Mouse (Mus musculus) midbrain, embryonic 13.5 days (tissue): ENCODE measurements around the gene Olfr690. TPM values are rescaled to one million over a fixed set of nuclear protein-coding genes. Genes with fewer than 3 reads are reported as not detected.
"Not testable (repeated sequence)": the region's sequence is repeated elsewhere in the genome, so short reads cannot be mapped to it uniquely, and the experiment has no call there.

Experiments used
- ATAC-seq: fragments of 200-750 bp; cut with Nextera tagmentation; 2 replicates; pipeline ENCODE4 v1.8.0; 2017; ENCODE audit warnings: mild to moderate bottlenecking, moderate TSS enrichment, moderate library complexity
- H3K27ac ChIP-seq: fragments of 300-500 bp; sonication (generic); 2 replicates; pipeline ENCODE4 v1.5.1; 2015; ENCODE audit warnings: inconsistent platforms, mild to moderate bottlenecking, moderate library complexity
- H3K27me3 ChIP-seq: fragments of 300-500 bp; sonication (generic); 2 replicates; pipeline ENCODE4 v1.6.1; 2015; ENCODE audit warnings: mild to moderate bottlenecking, inconsistent platforms
- H3K36me3 ChIP-seq: fragments of 300-500 bp; sonication (generic); 2 replicates; pipeline ENCODE4 v1.6.1; 2015; ENCODE audit warnings: mild to moderate bottlenecking, inconsistent platforms
- H3K4me1 ChIP-seq: fragments of 300-500 bp; sonication (generic); replicated peaks from 2 replicates; pipeline ENCODE4 v1.6.1; 2015; ENCODE audit warnings: inconsistent platforms
- H3K4me2 ChIP-seq: fragments of 300-500 bp; sonication (generic); replicated peaks from 2 replicates; pipeline ENCODE4 v1.6.1; 2015; ENCODE audit warnings: moderate library complexity, mild to moderate bottlenecking, inconsistent platforms
- H3K4me3 ChIP-seq: fragments of 300-500 bp; sonication (generic); replicated peaks from 2 replicates; pipeline ENCODE4 v1.5.1; 2015; ENCODE audit warnings: mild to moderate bottlenecking, inconsistent platforms
- H3K9ac ChIP-seq: fragments of 300-500 bp; sonication (generic); replicated peaks from 2 replicates; pipeline ENCODE4 v1.6.1; 2015; ENCODE audit warnings: mild to moderate bottlenecking, inconsistent platforms
- H3K9me3 ChIP-seq: fragments of 300-500 bp; sonication (generic); 2 replicates; pipeline ENCODE4 v1.6.1; 2016; ENCODE audit warnings: mild to moderate bottlenecking, inconsistent platforms
- WGBS: fragments of 180-500 bp; shearing (Covaris S2); methylation state at CpG from one replicate; pipeline ENCODE4 v1.1.7; 2015; 5-methylcytosine and 5-hydroxymethylcytosine counted together
- polyA plus RNA-seq: library from polyadenylated mRNA; unstranded; fragments of >200 nt; fragmentation: Nextera tagmentation; extraction: Ambion mirVana; gene quantifications from 2 replicates; pipeline ENCODE4 v1.2.1, GENCODE M21; 2015

Olfr690 gene
- polyA plus RNA-seq: not detected in 2 replicates

DNA sequence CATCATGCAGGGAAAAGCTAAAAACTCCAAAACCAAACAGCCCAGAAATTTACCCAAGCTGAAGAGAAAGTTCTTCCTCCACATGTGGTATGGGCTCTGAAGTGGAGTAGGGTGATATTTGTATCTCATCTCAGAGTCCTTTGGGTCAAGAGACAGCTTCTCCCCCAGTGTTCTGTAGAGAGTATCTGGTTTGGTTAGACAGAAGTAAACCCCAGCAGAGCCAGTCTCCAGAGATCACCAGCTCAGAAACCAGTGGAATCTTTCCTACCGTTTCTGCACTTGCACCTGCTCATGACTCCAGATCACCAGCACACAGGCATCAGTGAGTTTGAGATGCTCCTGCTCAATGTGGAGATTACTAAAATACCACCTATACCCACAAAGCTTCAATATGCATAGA, at the start of gene Olfr690:
TSS of gene Olfr690 (minus strand) at position 101 of the 400 bp plus-strand sequence.
- no peaks in the 10 kb centered on the region for H3K36me3 ChIP-seq
- H3K27me3 ChIP-seq: no peaks in the 10 kb centered on the region
- H3K4me1 ChIP-seq: no peaks in the 10 kb centered on the region
- H3K9me3 ChIP-seq: no peaks in the 10 kb centered on the region
- H3K4me3 ChIP-seq: no peak within 1 kb of the TSS
- 86% methylated on average over 1 of the region's 1 CpGs for WGBS
- H3K9ac ChIP-seq: no peak within 1 kb of the TSS
- no peak for ATAC-seq
- H3K27ac ChIP-seq: no peak within 1 kb of the TSS
- H3K4me2 ChIP-seq: no peak within 1 kb of the TSS

DNA sequence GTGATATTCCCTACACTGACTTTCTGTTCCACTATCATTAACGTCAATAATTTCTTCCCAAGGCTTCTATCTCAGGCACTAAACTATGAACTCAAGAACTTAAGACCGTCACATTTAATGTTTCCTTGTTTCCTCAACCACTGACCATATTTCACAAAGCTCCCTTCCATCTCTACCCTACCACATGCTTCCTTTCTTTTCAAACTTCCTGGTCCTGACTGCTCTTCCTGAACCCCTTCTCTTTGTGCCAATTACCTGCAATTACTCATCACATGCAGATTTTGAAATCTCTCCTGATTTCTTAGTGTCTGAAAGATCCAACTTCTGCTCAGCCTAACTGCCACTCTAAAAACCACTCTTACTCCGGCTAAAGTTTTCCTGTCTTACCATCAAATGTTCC, 46.4 kb upstream of the Olfr690 start:
- Histone ChIP-seq H3K4me2 (no peak overlapping the region), H3K36me3 (peaks cover 86% of the 10 kb centered on the region), H3K9me3 (no peaks in the 10 kb centered on the region), H3K27ac (no peak overlapping the region), H3K4me3 (no peak overlapping the region), H3K27me3 (no peaks in the 10 kb centered on the region), H3K9ac (no peak overlapping the region), H3K4me1 (no peaks in the 10 kb centered on the region)
- ATAC-seq: no peak
- 97% methylated on average over 3 of the region's 3 CpGs for WGBS

DNA sequence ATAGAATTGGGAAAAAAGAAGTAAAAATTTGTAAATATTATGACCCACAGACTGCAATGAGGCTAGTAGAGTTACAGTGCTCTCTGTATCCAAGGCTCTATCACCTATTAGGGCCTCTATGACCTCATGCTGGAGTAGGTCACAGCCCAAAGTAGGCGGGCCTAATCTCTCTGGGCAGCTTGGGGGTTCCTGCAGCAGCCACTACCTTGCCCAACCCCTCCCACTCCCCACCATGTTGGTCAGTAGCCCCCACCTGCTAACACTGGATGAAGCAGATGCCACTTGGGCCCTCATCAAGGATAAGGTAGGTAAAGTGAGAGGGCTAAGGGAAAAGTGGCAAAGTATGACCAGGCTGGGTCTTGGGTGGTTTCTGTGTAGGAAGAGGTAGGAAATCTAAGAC, 41.0 kb upstream of the Olfr690 start, which contains the start of gene Gm5901:
TSS of gene Gm5901 (plus strand) at position 173 of the 400 bp plus-strand sequence.
- Histone ChIP-seq H3K36me3 (peaks cover 72% of the 10 kb centered on the region), H3K9ac (no peak within 1 kb of the TSS), H3K4me1 (no peaks in the 10 kb centered on the region), H3K27ac (no peak within 1 kb of the TSS), H3K9me3 (no peaks in the 10 kb centered on the region), H3K4me2 (no peak within 1 kb of the TSS), H3K27me3 (no peaks in the 10 kb centered on the region), H3K4me3 (no peak within 1 kb of the TSS)
- ATAC-seq: no peak
- 91% methylated on average over 1 of the region's 1 CpGs for WGBS

DNA sequence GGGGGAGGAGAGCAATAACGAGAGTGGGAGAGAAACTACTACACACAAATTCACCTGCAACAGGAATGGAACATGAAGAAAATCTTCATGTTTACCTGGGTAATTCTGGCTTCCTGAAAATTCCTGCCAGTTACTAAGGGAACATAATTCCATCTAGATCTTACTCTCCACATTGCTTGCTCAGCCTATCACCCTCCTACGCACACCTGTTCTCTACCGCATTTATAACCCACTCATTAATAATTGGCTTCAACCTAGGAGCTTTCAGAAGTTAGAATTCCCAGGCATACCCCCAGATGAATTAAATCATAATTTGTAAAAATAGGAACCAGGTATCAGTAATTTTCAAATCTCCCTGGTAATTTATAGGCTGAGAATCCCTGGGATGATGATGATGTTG, 40.1 kb upstream of the Olfr690 start:
- H3K4me1 ChIP-seq: no peaks in the 10 kb centered on the region
- H3K27me3 ChIP-seq: no peaks in the 10 kb centered on the region
- H3K9ac ChIP-seq: no peak overlapping the region
- WGBS: 95% methylated on average over 3 of the region's 3 CpGs
- H3K4me2 ChIP-seq: no peak overlapping the region
- ATAC-seq: no peak
- H3K9me3 ChIP-seq: no peaks in the 10 kb centered on the region
- H3K36me3 ChIP-seq: peaks cover 63% of the 10 kb centered on the region
- no peak overlapping the region for H3K4me3 ChIP-seq
- H3K27ac ChIP-seq: no peak overlapping the region

DNA sequence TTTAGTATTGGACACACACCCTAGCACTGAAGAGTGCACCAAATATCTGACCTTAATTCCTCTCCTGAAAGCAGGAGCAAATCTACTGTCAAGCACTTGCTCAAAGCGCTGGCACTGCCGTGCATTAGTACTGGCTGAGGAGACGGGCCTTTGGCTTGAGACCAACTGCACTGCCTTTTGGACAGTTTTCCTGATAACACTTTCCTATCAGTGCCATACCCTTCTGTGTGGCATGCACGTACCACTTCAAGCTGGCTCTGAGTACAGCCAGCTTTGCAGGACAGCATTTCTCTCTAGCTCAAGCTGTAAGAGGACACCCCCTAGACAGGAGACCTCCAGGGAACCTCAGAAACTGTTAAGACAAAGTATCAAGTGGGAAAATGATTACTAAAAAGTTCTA, 39.6 kb upstream of the Olfr690 start:
- H3K4me2 ChIP-seq: no peak overlapping the region
- H3K9ac ChIP-seq: no peak overlapping the region
- peaks cover 59% of the 10 kb centered on the region for H3K36me3 ChIP-seq
- 94% methylated on average over 4 of the region's 4 CpGs for WGBS
- ATAC-seq: no peak
- H3K9me3 ChIP-seq: no peaks in the 10 kb centered on the region
- H3K27me3 ChIP-seq: no peaks in the 10 kb centered on the region
- H3K4me1 ChIP-seq: no peaks in the 10 kb centered on the region
- H3K4me3 ChIP-seq: no peak overlapping the region
- H3K27ac ChIP-seq: no peak overlapping the region

GRCm38 (mm10) chr7:105372912-105373311, 39.0 kb upstream of the Olfr690 start:
- no peak overlapping the region for H3K4me3 ChIP-seq

GRCm38 (mm10) chr7:105368521-105368920, 34.6 kb upstream of the Olfr690 start:
- no peak for ATAC-seq
- H3K9me3 ChIP-seq: no peaks in the 10 kb centered on the region
- H3K9ac ChIP-seq: no peak overlapping the region
- no peak overlapping the region for H3K4me2 ChIP-seq
- H3K27me3 ChIP-seq: no peaks in the 10 kb centered on the region
- H3K27ac ChIP-seq: no peak overlapping the region
- 94% methylated on average over 4 of the region's 4 CpGs for WGBS
- no peak overlapping the region for H3K4me3 ChIP-seq
- no peaks in the 10 kb centered on the region for H3K4me1 ChIP-seq
- peaks cover 25% of the 10 kb centered on the region for H3K36me3 ChIP-seq

More at GRCm38 (mm10) chr7:105372912-105373311, 39.0 kb upstream of the Olfr690 start:
- Histone ChIP-seq H3K27me3 (no peaks in the 10 kb centered on the region), H3K4me1 (no peaks in the 10 kb centered on the region), H3K27ac (no peak overlapping the region), H3K36me3 (peaks cover 53% of the 10 kb centered on the region), H3K9ac (no peak overlapping the region), H3K9me3 (no peaks in the 10 kb centered on the region), H3K4me2 (no peak overlapping the region)
- 87% methylated on average over 1 of the region's 1 CpGs for WGBS
- no peak for ATAC-seq

GRCm38 (mm10) chr7:105367930-105368329, 34.0 kb upstream of the Olfr690 start, which contains the start of gene Olfr692:
TSS of gene Olfr692 (plus strand) at chr7:105368230.
- Histone ChIP-seq H3K27me3 (no peaks in the 10 kb centered on the region), H3K4me2 (no peak within 1 kb of the TSS), H3K4me3 (no peak within 1 kb of the TSS), H3K9ac (no peak within 1 kb of the TSS), H3K36me3 (peaks cover 19% of the 10 kb centered on the region), H3K4me1 (no peaks in the 10 kb centered on the region), H3K27ac (no peak within 1 kb of the TSS), H3K9me3 (no peaks in the 10 kb centered on the region)
- ATAC-seq: no peak
- 100% methylated on average over 1 of the region's 1 CpGs for WGBS

DNA sequence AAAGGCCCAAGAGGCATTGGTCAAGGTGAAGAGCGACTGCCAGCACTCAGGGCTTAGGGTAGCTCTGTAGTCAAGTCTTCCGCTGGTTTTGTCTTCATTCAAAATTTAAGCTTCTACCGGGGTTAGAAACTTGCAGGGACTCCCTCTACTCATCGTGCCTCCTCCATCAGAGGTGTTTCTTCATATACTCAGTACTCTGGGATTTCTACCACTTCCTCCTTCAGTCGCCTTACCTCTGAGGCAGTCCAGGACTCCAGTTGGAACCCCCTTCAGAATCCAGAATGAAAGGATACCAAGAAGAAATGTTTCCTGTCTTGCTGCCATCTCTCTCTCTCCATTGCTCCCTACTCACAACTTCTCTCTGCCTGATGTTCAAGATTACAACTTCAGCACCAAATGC, 33.4 kb upstream of the Olfr690 start:
- Histone ChIP-seq H3K27me3 (no peaks in the 10 kb centered on the region), H3K9ac (no peak overlapping the region), H3K4me1 (no peaks in the 10 kb centered on the region), H3K36me3 (peaks cover 12% of the 10 kb centered on the region; the same call in 1 of the 2 replicates), H3K4me2 (no peak overlapping the region), H3K4me3 (no peak overlapping the region), H3K9me3 (no peaks in the 10 kb centered on the region), H3K27ac (no peak overlapping the region)
- no peak for ATAC-seq
- 88% methylated on average over 5 of the region's 5 CpGs for WGBS

GRCm38 (mm10) chr7:105361713-105362112, 27.8 kb upstream of the Olfr690 start:
- 87% methylated on average over 2 of the region's 2 CpGs for WGBS
- no peak for ATAC-seq
- H3K27ac ChIP-seq: no peak overlapping the region
- H3K27me3 ChIP-seq: no peaks in the 10 kb centered on the region
- H3K9me3 ChIP-seq: no peaks in the 10 kb centered on the region
- no peak overlapping the region for H3K9ac ChIP-seq
- H3K4me1 ChIP-seq: no peaks in the 10 kb centered on the region
- H3K36me3 ChIP-seq: no peaks in the 10 kb centered on the region
- no peak overlapping the region for H3K4me2 ChIP-seq
- no peak overlapping the region for H3K4me3 ChIP-seq

DNA sequence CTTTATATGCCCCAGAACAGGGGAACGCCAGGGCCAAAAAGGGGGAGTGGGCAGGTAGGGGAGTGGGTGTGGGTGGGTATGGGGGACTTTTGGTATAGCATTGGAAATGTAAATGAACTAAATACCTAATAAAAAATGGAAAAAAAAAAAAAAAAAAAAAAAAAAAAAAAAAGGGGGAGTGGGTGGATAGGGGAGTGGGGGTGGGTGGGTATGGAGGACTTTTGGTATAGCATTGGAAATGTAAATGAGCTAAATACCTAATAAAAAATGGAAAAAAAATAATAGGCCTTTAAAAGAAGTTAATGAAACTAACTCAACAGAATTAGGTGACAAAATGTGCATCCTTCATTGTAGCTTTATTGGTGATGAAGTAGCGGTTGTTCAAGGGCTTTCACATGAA, 22.6 kb upstream of the Olfr690 start:
- H3K9me3 ChIP-seq, H3K27ac ChIP-seq, H3K36me3 ChIP-seq, H3K27me3 ChIP-seq, H3K9ac ChIP-seq, H3K4me3 ChIP-seq, H3K4me2 ChIP-seq, H3K4me1 ChIP-seq: not testable (repeated sequence)
- peak; percentile 88 for ATAC-seq
- 97% methylated on average over 1 of the region's 2 CpGs for WGBS

DNA sequence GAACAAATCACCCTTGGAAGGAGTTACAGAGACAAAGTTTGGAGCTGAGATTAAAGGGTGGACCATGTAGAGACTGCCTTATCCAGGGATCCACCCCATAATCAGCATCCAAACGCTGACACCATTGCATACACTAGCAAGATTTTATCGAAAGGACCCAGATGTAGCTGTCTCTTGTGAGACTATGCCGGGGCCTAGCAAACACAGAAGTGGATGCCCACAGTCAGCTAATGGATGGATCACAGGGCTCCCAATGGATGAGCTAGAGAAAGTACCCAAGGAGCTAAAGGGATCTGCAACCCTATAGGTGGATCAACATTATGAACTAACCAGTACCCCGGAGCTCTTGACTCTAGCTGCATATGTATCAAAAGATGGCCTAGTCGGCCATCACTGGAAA, 22.2 kb upstream of the Olfr690 start:
- H3K36me3 ChIP-seq, H3K4me1 ChIP-seq, H3K4me3 ChIP-seq, H3K27me3 ChIP-seq, H3K9ac ChIP-seq, H3K9me3 ChIP-seq, H3K27ac ChIP-seq, H3K4me2 ChIP-seq: not testable (repeated sequence)
- WGBS: no CpG with 5 or more reads among the region's 5 CpGs
- ATAC-seq: 0 out of 2 replicates have a peak, but pooled peaks have one; percentile 43

- Histone ChIP-seq H3K36me3 (no peaks in the 10 kb centered on the region), H3K4me2 (no peak overlapping the region), H3K4me3 (no peak overlapping the region), H3K27me3 (no peaks in the 10 kb centered on the region), H3K27ac (no peak overlapping the region), H3K9ac (no peak overlapping the region), H3K4me1 (no peaks in the 10 kb centered on the region), H3K9me3 (no peaks in the 10 kb centered on the region)
- 70% methylated on average over 2 of the region's 2 CpGs for WGBS
- no peak for ATAC-seq
These were observed 8.8 kb upstream of the Olfr690 start for GRCm38 (mm10) chr7:105342752-105343151.
